Comparison of ENCODE assay signal across 17 mouse cellular contexts in genomic region chr5:31934397-31934796, GRCm38 (mm10).
DNase-seq lines count a peak whose midpoint lies in the region; ATAC-seq and TF ChIP-seq lines count a peak whose summit lies in the region.
"Had no signal": no experiment of that assay in that cellular context is flagged by ENCODE, and none has a peak within 500 bp of the region (broad histone marks: within the 10 kb centered on the region; RNA-seq: fewer than 3 reads in every experiment).

No protein-coding gene starts in this region.

- intact Hi-C loops in gastrocnemius, adult 2 months (cut with DNase I), result loop anchor here (5.0 kb wide), 1 partner anchor 203 kb away; the partner anchor contains the start of gene Fosl2
- intact Hi-C loops in gastrocnemius, postnatal 36 days (cut with DNase I), result loop anchor here (5.0 kb wide), 1 partner anchor 203 kb away; the partner anchor contains the start of gene Fosl2

- ATAC-seq in midbrain, embryonic 11.5 days (ENCODE audit: low FRiP score), result no peak
- ATAC-seq in midbrain, embryonic 14.5 days (ENCODE audit: low FRiP score, low TSS enrichment), result no peak
- ATAC-seq in stomach, embryonic 15.5 days (ENCODE audit: insufficient read depth, low FRiP score, low read depth), result 0 out of 2 replicates have a peak, but pooled peaks have one; percentile 27
- no peak for ATAC-seq in activated CD4-positive, CD25-positive, alpha-beta regulatory T cell, adult 4 months
- ATAC-seq: forebrain, embryonic 16.5 days had no signal

- no peak for TF ChIP-seq CTCF in gastrocnemius, adult 2 months (IDR thresholded peaks at IDR 0.05)

- no peaks in the 10 kb centered on the region for H3K4me1 ChIP-seq in midbrain, embryonic 11.5 days (ENCODE audit: control insufficient read depth, insufficient read depth, low read length)
- no peaks in the 10 kb centered on the region for H3K4me1 ChIP-seq in midbrain, embryonic 14.5 days (ENCODE audit: control insufficient read depth, insufficient read depth, low read length)
- 0 out of 2 replicates have a peak, but pooled peaks cover 6% of the 10 kb centered on the region for H3K4me1 ChIP-seq in stomach, embryonic 15.5 days
- H3K4me1 ChIP-seq: hindbrain, embryonic 13.5 days; neural tube, embryonic 15.5 days had no signal

- DNase-seq in gastrocnemius, adult 2 months, result peak; percentile 57
- DNase-seq in gastrocnemius, postnatal 36 days, result no peak
- peak; percentile 72 for DNase-seq in midbrain, embryonic 11.5 days (ENCODE audit: low spot score, missing footprints)
- DNase-seq in midbrain, embryonic 14.5 days, result no peak
- DNase-seq in heart, postnatal 4 days, result peak; percentile 25
- no peak for DNase-seq in cerebellum, postnatal 4 days (ENCODE audit: low spot score in 2 of 2)
- DNase-seq: cerebellum, postnatal 36 days; kidney, adult 11 months; left cerebral cortex, postnatal 4 days; lung, adult 18-20 months; lung, postnatal 36 days had no signal

- H3K27me3 ChIP-seq in midbrain, embryonic 11.5 days (ENCODE audit: control insufficient read depth, insufficient read depth, low read length), result no peaks in the 10 kb centered on the region
- H3K27me3 ChIP-seq in midbrain, embryonic 14.5 days (ENCODE audit: control insufficient read depth, insufficient read depth, low read length), result no peaks in the 10 kb centered on the region
- H3K27me3 ChIP-seq in stomach, embryonic 15.5 days (replicated peaks), result no peaks in the 10 kb centered on the region
- H3K27me3 ChIP-seq: hindbrain, embryonic 13.5 days; neural tube, embryonic 15.5 days had no signal

- H3K9me3 ChIP-seq in midbrain, embryonic 11.5 days (ENCODE audit: control insufficient read depth, low read length), result no peaks in the 10 kb centered on the region
- H3K9me3 ChIP-seq in midbrain, embryonic 14.5 days (ENCODE audit: control insufficient read depth, low read length), result no peaks in the 10 kb centered on the region
- no peaks in the 10 kb centered on the region for H3K9me3 ChIP-seq in stomach, embryonic 15.5 days
- H3K9me3 ChIP-seq: hindbrain, embryonic 13.5 days; midbrain, embryonic 10.5 days; neural tube, embryonic 15.5 days had no signal

- H3K4me2 ChIP-seq in midbrain, embryonic 11.5 days, result no peak overlapping the region
- H3K4me2 ChIP-seq in midbrain, embryonic 14.5 days (ENCODE audit: low read length), result no peak overlapping the region
- no peak overlapping the region for H3K4me2 ChIP-seq in stomach, embryonic 15.5 days
- H3K4me2 ChIP-seq: hindbrain, embryonic 13.5 days; neural tube, embryonic 15.5 days had no signal

- no peak overlapping the region for H3K4me3 ChIP-seq in gastrocnemius, adult 2 months
- H3K4me3 ChIP-seq in midbrain, embryonic 11.5 days (ENCODE audit: low read depth, low read length), result no peak overlapping the region
- H3K4me3 ChIP-seq in midbrain, embryonic 14.5 days (replicated peaks; ENCODE audit: low read depth, low read length), result no peak overlapping the region
- no peak overlapping the region for H3K4me3 ChIP-seq in stomach, embryonic 15.5 days (replicated peaks)
- H3K4me3 ChIP-seq: hindbrain, embryonic 13.5 days; midbrain, embryonic 10.5 days; neural tube, embryonic 15.5 days had no signal

- H3K36me3 ChIP-seq in midbrain, embryonic 11.5 days (ENCODE audit: control insufficient read depth, insufficient read depth, low read length), result no peaks in the 10 kb centered on the region
- H3K36me3 ChIP-seq in midbrain, embryonic 14.5 days (ENCODE audit: control insufficient read depth, insufficient read depth, low read length), result no peaks in the 10 kb centered on the region
- H3K36me3 ChIP-seq in stomach, embryonic 15.5 days, result no peaks in the 10 kb centered on the region
- H3K36me3 ChIP-seq: hindbrain, embryonic 13.5 days; midbrain, embryonic 10.5 days; neural tube, embryonic 15.5 days had no signal

- 79% methylated on average over 3 of the region's 3 CpGs for WGBS in midbrain, embryonic 11.5 days
- 88% methylated on average over 3 of the region's 3 CpGs for WGBS in midbrain, embryonic 14.5 days
- 53% methylated on average over 3 of the region's 3 CpGs for WGBS in stomach, embryonic 15.5 days

- no peak overlapping the region for H3K9ac ChIP-seq in midbrain, embryonic 11.5 days (ENCODE audit: low read length)
- H3K9ac ChIP-seq in midbrain, embryonic 14.5 days (replicated peaks; ENCODE audit: low read length), result no peak overlapping the region
- no peak overlapping the region for H3K9ac ChIP-seq in stomach, embryonic 15.5 days
- H3K9ac ChIP-seq: hindbrain, embryonic 13.5 days; neural tube, embryonic 15.5 days had no signal

- H3K27ac ChIP-seq in gastrocnemius, adult 2 months, result peak overlapping the region; percentile 82
- no peak overlapping the region for H3K27ac ChIP-seq in midbrain, embryonic 11.5 days (ENCODE audit: low read depth, low read length)
- H3K27ac ChIP-seq in midbrain, embryonic 14.5 days (replicated peaks; ENCODE audit: low read depth, low read length), result no peak overlapping the region
- peak overlapping the region; percentile 46 for H3K27ac ChIP-seq in stomach, embryonic 15.5 days
- H3K27ac ChIP-seq: hindbrain, embryonic 13.5 days; midbrain, embryonic 10.5 days; neural tube, embryonic 15.5 days had no signal

Comparison
In these comparisons a context has a peak if more than half of its experiments do, and no peak if none do; other contexts are left out.
1. DNase-seq: peak in gastrocnemius, adult 2 months (single experiment), midbrain, embryonic 11.5 days (single experiment) and heart, postnatal 4 days (single experiment); none in gastrocnemius, postnatal 36 days (0 of 2), midbrain, embryonic 14.5 days (single experiment) and cerebellum, postnatal 4 days (0 of 2).
2. H3K27ac ChIP-seq: peak in gastrocnemius, adult 2 months (single experiment) and stomach, embryonic 15.5 days (single experiment); none in midbrain, embryonic 11.5 days (single experiment) and midbrain, embryonic 14.5 days (single experiment).